Mouse (Mus musculus) E14TG2a.4 (cell line): ENCODE data around the gene C130050O18Rik.

ENCODE experiments used
- CTCF ChIP-seq: conservative IDR thresholded peaks from 2 replicates; pipeline ENCODE4 v1.5.1; 2014; ENCODE audit warnings: low read length
- POU5F1 ChIP-seq: IDR thresholded peaks from 2 replicates; pipeline ENCODE4 v1.6.1; 2014; ENCODE audit warnings: low read length, borderline replicate concordance

- TF ChIP-seq CTCF (no peak), POU5F1 (no peak)
These were observed 36.0 kb downstream of the C130050O18Rik start for GRCm38 (mm10) chr5:139440926-139441725.
